Mouse (Mus musculus): ENCODE data around the gene Crb2. TPM values are rescaled to one million over a fixed set of nuclear protein-coding genes. Genes with fewer than 3 reads are reported as not detected.

Crb2 gene
- polyA plus RNA-seq, 1 experiment from 2014 or later: 5.8 TPM

- H3K9ac ChIP-seq (replicated peaks; ENCODE audit: low read length): no peak overlapping the region
- no peak overlapping the region for H3K4me3 ChIP-seq (replicated peaks; ENCODE audit: low read depth, low read length)
- H3K27ac ChIP-seq (replicated peaks; ENCODE audit: low read depth, low read length): no peak overlapping the region
- H3K4me2 ChIP-seq (ENCODE audit: low read length): no peak overlapping the region
- WGBS: 87% methylated on average over 4 of the region's 4 CpGs
- H3K9me3 ChIP-seq (ENCODE audit: control insufficient read depth, low read length): no peaks in the 10 kb centered on the region
- H3K27me3 ChIP-seq (ENCODE audit: control insufficient read depth, insufficient read depth, low read length): no peaks in the 10 kb centered on the region
- H3K4me1 ChIP-seq (ENCODE audit: control insufficient read depth, insufficient read depth, low read length): no peaks in the 10 kb centered on the region
- DNase-seq (no peak), ATAC-seq (ENCODE audit: low FRiP score, low TSS enrichment) (no peak)
- peaks cover 12% of the 10 kb centered on the region for H3K36me3 ChIP-seq (ENCODE audit: control insufficient read depth, insufficient read depth, low read length)
Observed at GRCm38 (mm10) chr2:37801687-37802086, 25.6 kb downstream of the Crb2 start.

DNA sequence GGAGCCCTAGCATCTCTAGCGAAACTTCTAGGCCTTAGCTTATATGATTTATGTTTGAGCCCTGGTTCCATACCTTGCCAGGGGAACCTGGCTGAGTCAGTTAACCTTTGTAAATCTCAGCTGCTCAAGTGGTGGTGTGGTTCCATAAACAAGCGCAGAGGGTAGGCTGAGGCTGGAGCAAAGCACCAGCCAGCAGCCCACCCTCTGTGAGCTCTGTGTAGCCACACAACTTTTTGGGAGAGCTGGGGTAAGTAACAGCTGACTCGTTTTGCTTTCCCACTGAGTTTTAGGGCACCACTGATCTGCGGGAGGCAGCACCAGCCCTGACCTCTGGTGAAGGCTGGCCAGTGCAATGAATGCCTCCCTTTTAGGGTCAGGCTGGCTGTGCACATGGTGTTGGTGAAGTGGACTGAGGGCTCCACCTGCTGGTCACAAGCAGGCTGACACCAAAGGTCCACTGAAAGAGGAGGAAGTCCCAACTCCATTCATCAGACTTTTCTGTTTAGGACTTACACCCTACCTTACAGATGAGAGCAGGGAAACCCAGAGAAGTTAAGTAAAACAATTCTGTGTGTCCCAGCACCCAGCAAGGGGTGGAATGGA lies 26.7 kb downstream of the Crb2 start:
- H3K4me3 ChIP-seq (replicated peaks; ENCODE audit: low read depth, low read length): no peak overlapping the region
- peaks cover 3% of the 10 kb centered on the region; the same call in 1 of the 2 replicates for H3K36me3 ChIP-seq (ENCODE audit: control insufficient read depth, insufficient read depth, low read length)
- peak; percentile 77 for ATAC-seq (ENCODE audit: low FRiP score, low TSS enrichment)
- no peaks in the 10 kb centered on the region for H3K9me3 ChIP-seq (ENCODE audit: control insufficient read depth, low read length)
- no peak overlapping the region for H3K4me2 ChIP-seq (ENCODE audit: low read length)
- H3K4me1 ChIP-seq (ENCODE audit: control insufficient read depth, insufficient read depth, low read length): no peaks in the 10 kb centered on the region
- WGBS: 48% methylated on average over 4 of the region's 4 CpGs
- DNase-seq: peak; percentile 86
- no peak overlapping the region for H3K9ac ChIP-seq (replicated peaks; ENCODE audit: low read length)
- H3K27ac ChIP-seq (replicated peaks; ENCODE audit: low read depth, low read length): no peak overlapping the region
- H3K27me3 ChIP-seq (ENCODE audit: control insufficient read depth, insufficient read depth, low read length): no peaks in the 10 kb centered on the region

DNA sequence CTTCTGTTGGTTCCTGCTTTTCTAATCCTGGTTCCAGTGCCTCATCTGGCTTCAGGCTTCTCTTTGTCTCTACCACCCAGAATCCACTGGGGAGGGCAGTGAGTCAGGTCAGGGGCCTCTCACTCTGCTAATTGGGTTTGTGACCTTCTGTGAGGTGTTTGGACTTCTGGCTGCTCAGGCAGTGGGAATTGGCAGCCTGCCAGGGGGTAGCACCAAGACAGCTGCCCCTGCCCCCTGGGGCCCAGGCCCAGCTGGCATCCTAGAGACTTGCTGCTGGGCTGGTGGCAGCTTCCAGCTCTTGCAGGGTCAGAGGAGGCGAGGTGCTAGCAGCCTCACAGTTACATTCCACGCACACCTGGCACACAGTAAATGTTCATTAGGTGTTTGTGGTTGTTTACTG lies 35.6 kb downstream of the Crb2 start:
- ATAC-seq (ENCODE audit: low FRiP score, low TSS enrichment): peak; percentile 50; the same call in 1 of the 2 replicates
- WGBS: 56% methylated on average over 2 of the region's 2 CpGs

DNA sequence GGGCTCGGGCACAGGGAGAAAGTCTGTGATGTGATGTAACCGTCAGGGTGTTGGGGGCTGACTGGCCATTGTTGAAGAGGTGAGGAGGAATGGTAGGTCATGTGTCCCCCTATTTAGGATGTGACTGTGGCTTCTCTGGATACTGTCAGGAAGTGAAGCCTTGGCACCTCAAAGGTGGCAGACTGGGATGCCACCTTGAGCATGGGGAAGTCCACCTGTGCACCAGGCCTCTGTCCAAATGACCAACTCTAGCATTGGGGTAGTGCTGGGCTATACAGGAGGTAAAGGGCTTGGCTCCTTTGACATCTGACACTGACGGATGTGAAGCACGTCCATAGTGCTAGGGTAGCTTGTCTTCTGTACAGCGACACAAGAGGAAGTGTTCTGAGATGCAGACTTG lies 36.4 kb downstream of the Crb2 start:
- WGBS: 94% methylated on average over 5 of the region's 5 CpGs
- Histone ChIP-seq H3K9me3 (ENCODE audit: control insufficient read depth, low read length) (no peaks in the 10 kb centered on the region), H3K27ac (replicated peaks; ENCODE audit: low read depth, low read length) (no peak overlapping the region), H3K9ac (replicated peaks; ENCODE audit: low read length) (no peak overlapping the region), H3K4me1 (ENCODE audit: control insufficient read depth, insufficient read depth, low read length) (peaks cover 4% of the 10 kb centered on the region; the same call in 1 of the 2 replicates), H3K4me3 (replicated peaks; ENCODE audit: low read depth, low read length) (no peak overlapping the region), H3K4me2 (ENCODE audit: low read length) (no peak overlapping the region), H3K36me3 (ENCODE audit: control insufficient read depth, insufficient read depth, low read length) (no peaks in the 10 kb centered on the region), H3K27me3 (ENCODE audit: control insufficient read depth, insufficient read depth, low read length) (no peaks in the 10 kb centered on the region)
- no peak for ATAC-seq (ENCODE audit: low FRiP score, low TSS enrichment)
- DNase-seq: no peak

More for the DNA sequence above, 35.6 kb downstream of the Crb2 start:
- no peaks in the 10 kb centered on the region for H3K27me3 ChIP-seq (ENCODE audit: control insufficient read depth, insufficient read depth, low read length)
- DNase-seq: peak; percentile 65
- H3K4me2 ChIP-seq (ENCODE audit: low read length): no peak overlapping the region
- no peak overlapping the region for H3K9ac ChIP-seq (replicated peaks; ENCODE audit: low read length)
- no peaks in the 10 kb centered on the region for H3K9me3 ChIP-seq (ENCODE audit: control insufficient read depth, low read length)
- no peak overlapping the region; the same call in 1 of the 2 replicates for H3K27ac ChIP-seq (replicated peaks; ENCODE audit: low read depth, low read length)
- H3K36me3 ChIP-seq (ENCODE audit: control insufficient read depth, insufficient read depth, low read length): no peaks in the 10 kb centered on the region
- H3K4me1 ChIP-seq (ENCODE audit: control insufficient read depth, insufficient read depth, low read length): peaks cover 4% of the 10 kb centered on the region; the same call in 1 of the 2 replicates
- no peak overlapping the region for H3K4me3 ChIP-seq (replicated peaks; ENCODE audit: low read depth, low read length)

- H3K36me3 ChIP-seq (ENCODE audit: control insufficient read depth, insufficient read depth, low read length): no peaks in the 10 kb centered on the region
- ATAC-seq (ENCODE audit: low FRiP score, low TSS enrichment) (no peak), DNase-seq (no peak)
- no peaks in the 10 kb centered on the region for H3K9me3 ChIP-seq (ENCODE audit: control insufficient read depth, low read length)
- no peaks in the 10 kb centered on the region for H3K27me3 ChIP-seq (ENCODE audit: control insufficient read depth, insufficient read depth, low read length)
- H3K4me2 ChIP-seq (ENCODE audit: low read length): no peak overlapping the region
- H3K27ac ChIP-seq (replicated peaks; ENCODE audit: low read depth, low read length): no peak overlapping the region
- H3K9ac ChIP-seq (replicated peaks; ENCODE audit: low read length): no peak overlapping the region
- peaks cover 27% of the 10 kb centered on the region for H3K4me1 ChIP-seq (ENCODE audit: control insufficient read depth, insufficient read depth, low read length)
- WGBS: 87% methylated on average over 8 of the region's 8 CpGs
- no peak overlapping the region for H3K4me3 ChIP-seq (replicated peaks; ENCODE audit: low read depth, low read length)
Observed at GRCm38 (mm10) chr2:37814820-37815361, 38.8 kb downstream of the Crb2 start.

- no peak overlapping the region for H3K27ac ChIP-seq (replicated peaks; ENCODE audit: low read depth, low read length)
- H3K4me1 ChIP-seq (ENCODE audit: control insufficient read depth, insufficient read depth, low read length): peaks cover 34% of the 10 kb centered on the region
- no peaks in the 10 kb centered on the region for H3K36me3 ChIP-seq (ENCODE audit: control insufficient read depth, insufficient read depth, low read length)
- H3K27me3 ChIP-seq (ENCODE audit: control insufficient read depth, insufficient read depth, low read length): no peaks in the 10 kb centered on the region
- 8% methylated on average over 3 of the region's 3 CpGs for WGBS
- DNase-seq (peak; percentile 92), ATAC-seq (ENCODE audit: low FRiP score, low TSS enrichment) (no peak)
- no peaks in the 10 kb centered on the region for H3K9me3 ChIP-seq (ENCODE audit: control insufficient read depth, low read length)
- no peak overlapping the region for H3K4me2 ChIP-seq (ENCODE audit: low read length)
- H3K9ac ChIP-seq (replicated peaks; ENCODE audit: low read length): no peak overlapping the region
- H3K4me3 ChIP-seq (replicated peaks; ENCODE audit: low read depth, low read length): no peak overlapping the region
Observed at GRCm38 (mm10) chr2:37815676-37816075, 39.6 kb downstream of the Crb2 start.

DNA sequence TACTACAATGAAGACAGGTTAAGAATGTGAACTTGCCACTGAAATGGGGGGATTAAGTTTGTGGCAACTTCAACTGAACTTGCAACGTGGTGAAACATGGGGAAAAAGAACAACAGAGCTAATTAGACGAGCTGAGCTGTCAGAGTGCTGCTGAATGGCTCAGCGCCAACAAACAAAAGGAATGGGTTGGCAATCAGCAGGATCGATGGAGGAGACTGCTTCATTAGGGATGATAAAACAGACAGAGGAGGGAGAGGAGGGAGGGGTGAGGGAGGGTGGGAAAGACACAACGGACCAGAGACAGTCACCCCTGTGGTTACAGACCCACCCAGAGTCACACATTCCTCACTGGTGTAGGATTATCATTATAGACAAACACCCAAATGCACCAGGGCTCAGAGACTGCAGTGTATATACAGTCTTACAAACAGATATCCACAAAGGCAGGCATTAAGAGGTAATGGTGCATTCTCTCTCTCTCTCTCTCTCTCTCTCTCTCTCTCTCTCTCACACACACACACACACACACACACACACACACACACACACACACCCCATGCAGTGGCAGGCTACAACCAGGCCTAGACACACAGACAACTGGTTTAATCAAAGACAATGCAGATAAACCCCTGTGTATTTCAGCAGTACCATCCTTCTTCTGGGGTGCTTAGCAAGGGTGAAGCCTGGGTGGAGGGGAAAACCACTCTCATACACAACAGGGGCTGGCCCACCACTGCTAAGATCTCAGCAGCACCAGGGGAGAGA lies 42.9 kb downstream of the Crb2 start:
- WGBS: 2% methylated on average over 5 of the region's 5 CpGs
- 0 out of 2 replicates have a peak, but pooled peaks have one; percentile 25 for ATAC-seq (ENCODE audit: low FRiP score, low TSS enrichment)

DNA sequence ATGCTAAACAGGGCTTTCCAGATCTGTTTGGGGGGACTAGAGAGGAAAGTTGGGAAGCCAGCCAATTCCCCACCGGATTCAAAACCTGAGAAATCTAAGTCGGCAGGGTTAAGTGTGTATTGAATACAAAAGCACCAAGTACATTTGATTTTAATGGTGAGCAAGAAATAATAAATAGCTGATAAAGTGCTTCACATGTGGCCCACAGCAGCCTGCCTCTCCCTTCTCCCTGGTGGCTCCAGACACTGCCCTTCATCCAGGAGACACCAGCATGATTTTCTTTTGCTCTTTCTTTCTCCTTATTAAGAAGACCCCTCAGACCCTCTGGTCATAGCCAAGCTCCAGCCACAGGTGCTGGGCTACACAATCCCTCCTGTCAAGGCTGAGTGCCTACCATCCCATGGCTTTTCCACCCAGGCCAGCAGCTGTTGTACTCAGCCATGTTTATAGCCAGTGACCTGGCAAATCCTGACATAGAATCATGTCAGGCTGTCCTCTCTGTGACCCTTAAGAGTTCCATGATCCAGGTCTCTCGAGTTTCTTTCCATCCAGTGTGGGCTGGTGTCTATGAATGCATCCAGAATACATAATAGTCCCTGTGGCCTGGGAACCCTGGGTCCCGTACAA lies 43.6 kb downstream of the Crb2 start:
- peak overlapping the region; percentile 70 for H3K27ac ChIP-seq (replicated peaks; ENCODE audit: low read depth, low read length)
- no peak for ATAC-seq (ENCODE audit: low FRiP score, low TSS enrichment)
- H3K9me3 ChIP-seq (ENCODE audit: control insufficient read depth, low read length): no peaks in the 10 kb centered on the region
- H3K4me1 ChIP-seq (ENCODE audit: control insufficient read depth, insufficient read depth, low read length): peaks cover 30% of the 10 kb centered on the region
- no peak overlapping the region for H3K4me2 ChIP-seq (ENCODE audit: low read length)
- no peak overlapping the region; the same call in 1 of the 2 replicates for H3K9ac ChIP-seq (replicated peaks; ENCODE audit: low read length)
- H3K36me3 ChIP-seq (ENCODE audit: control insufficient read depth, insufficient read depth, low read length): no peaks in the 10 kb centered on the region
- no peaks in the 10 kb centered on the region for H3K27me3 ChIP-seq (ENCODE audit: control insufficient read depth, insufficient read depth, low read length)
- WGBS: 44% methylated on average over 4 of the region's 4 CpGs
- no peak overlapping the region for H3K4me3 ChIP-seq (replicated peaks; ENCODE audit: low read depth, low read length)
- DNase-seq: peak; percentile 59

More for the DNA sequence above, 42.9 kb downstream of the Crb2 start:
- peak; percentile 71 for DNase-seq
- Histone ChIP-seq H3K27ac (replicated peaks; ENCODE audit: low read depth, low read length) (peak overlapping the region; percentile 70), H3K9me3 (ENCODE audit: control insufficient read depth, low read length) (no peaks in the 10 kb centered on the region), H3K27me3 (ENCODE audit: control insufficient read depth, insufficient read depth, low read length) (no peaks in the 10 kb centered on the region), H3K4me3 (replicated peaks; ENCODE audit: low read depth, low read length) (no peak overlapping the region), H3K4me1 (ENCODE audit: control insufficient read depth, insufficient read depth, low read length) (peaks cover 30% of the 10 kb centered on the region), H3K9ac (replicated peaks; ENCODE audit: low read length) (no peak overlapping the region; the same call in 1 of the 2 replicates), H3K36me3 (ENCODE audit: control insufficient read depth, insufficient read depth, low read length) (no peaks in the 10 kb centered on the region), H3K4me2 (ENCODE audit: low read length) (no peak overlapping the region)
